Mouse (Mus musculus) lung, postnatal 0 days (tissue): ENCODE results near the gene Slmap. TPM values are rescaled to one million over a fixed set of nuclear protein-coding genes. Genes with fewer than 3 reads are reported as not detected.
A peak's percentile ranks its signal among the peaks of the same experiment; 100 is the strongest.
"Not testable (repeated sequence)": the region's sequence is repeated elsewhere in the genome, so short reads cannot be mapped to it uniquely, and the experiment has no call there.

Experiments
- ATAC-seq: fragments of 200-750 bp; cut with Nextera tagmentation; 2 replicates; pipeline ENCODE4 v1.8.0; 2017; ENCODE audit warnings: moderate library complexity
- DNase-seq: peaks from one replicate; pipeline ENCODE4 v3.0.0-alpha.2; 2016; ENCODE audit warnings: low spot score
- H3K27ac ChIP-seq: fragments of 300-500 bp; sonication (generic); 2 replicates; pipeline ENCODE4 v1.5.1; 2014; ENCODE audit warnings: antibody characterized with exemption, mild to moderate bottlenecking, low read length, mixed read lengths
- H3K27me3 ChIP-seq: fragments of 300-500 bp; sonication (generic); replicated peaks from 2 replicates; pipeline ENCODE4 v1.6.1; 2014; ENCODE audit warnings: low read length, mixed read lengths; ENCODE audit not compliant: insufficient read depth
- H3K36me3 ChIP-seq: fragments of 300-500 bp; sonication (generic); 2 replicates; pipeline ENCODE4 v1.6.1; 2014; ENCODE audit warnings: low read length, mixed read lengths; ENCODE audit not compliant: insufficient read depth
- H3K4me1 ChIP-seq: fragments of 300-500 bp; sonication (generic); 2 replicates; pipeline ENCODE4 v1.6.1; 2014; ENCODE audit warnings: antibody characterized with exemption, low read depth, low read length, mixed read lengths; ENCODE audit not compliant: insufficient read depth
- H3K4me2 ChIP-seq: fragments of 300-500 bp; sonication (generic); replicated peaks from 2 replicates; pipeline ENCODE4 v1.6.1; 2014; ENCODE audit warnings: low read depth, mild to moderate bottlenecking, low read length, moderate library complexity, mixed read lengths
- H3K4me3 ChIP-seq: fragments of 300-500 bp; sonication (generic); 2 replicates; pipeline ENCODE4 v1.5.1; 2014; ENCODE audit warnings: low read depth, low read length
- H3K9ac ChIP-seq: fragments of 300-500 bp; sonication (generic); replicated peaks from 2 replicates; pipeline ENCODE4 v1.6.1; 2014; ENCODE audit warnings: low read depth, mild to moderate bottlenecking
- H3K9me3 ChIP-seq: fragments of 300-500 bp; sonication (generic); 2 replicates; pipeline ENCODE4 v1.6.1; 2016; ENCODE audit warnings: low read length, mixed read lengths
- CTCF ChIP-seq: IDR thresholded peaks from 2 replicates; pipeline ENCODE4 v1.5.1; 2016; ENCODE audit warnings: antibody characterized with exemption, mild to moderate bottlenecking
- EP300 ChIP-seq: IDR thresholded peaks from 2 replicates; pipeline ENCODE4 v1.6.1; 2016; ENCODE audit warnings: antibody characterized with exemption, mild to moderate bottlenecking, control low read depth
- WGBS: fragments of 180-500 bp; shearing (Covaris S2); extraction: QIAGEN DNeasy Blood & Tissue Kit; methylation state at CpG from one replicate; pipeline ENCODE4 v1.1.7; 2014; 5-methylcytosine and 5-hydroxymethylcytosine counted together
- polyA plus RNA-seq: library from polyadenylated mRNA; unstranded; fragments of >200 nt; fragmentation: Nextera tagmentation; extraction: Ambion mirVana; gene quantifications from 2 replicates; pipeline ENCODE4 v1.2.1, GENCODE M21; 2015

Gene Slmap
- polyA plus RNA-seq = 19.6 and 21.3 TPM in 2 replicates

DNA sequence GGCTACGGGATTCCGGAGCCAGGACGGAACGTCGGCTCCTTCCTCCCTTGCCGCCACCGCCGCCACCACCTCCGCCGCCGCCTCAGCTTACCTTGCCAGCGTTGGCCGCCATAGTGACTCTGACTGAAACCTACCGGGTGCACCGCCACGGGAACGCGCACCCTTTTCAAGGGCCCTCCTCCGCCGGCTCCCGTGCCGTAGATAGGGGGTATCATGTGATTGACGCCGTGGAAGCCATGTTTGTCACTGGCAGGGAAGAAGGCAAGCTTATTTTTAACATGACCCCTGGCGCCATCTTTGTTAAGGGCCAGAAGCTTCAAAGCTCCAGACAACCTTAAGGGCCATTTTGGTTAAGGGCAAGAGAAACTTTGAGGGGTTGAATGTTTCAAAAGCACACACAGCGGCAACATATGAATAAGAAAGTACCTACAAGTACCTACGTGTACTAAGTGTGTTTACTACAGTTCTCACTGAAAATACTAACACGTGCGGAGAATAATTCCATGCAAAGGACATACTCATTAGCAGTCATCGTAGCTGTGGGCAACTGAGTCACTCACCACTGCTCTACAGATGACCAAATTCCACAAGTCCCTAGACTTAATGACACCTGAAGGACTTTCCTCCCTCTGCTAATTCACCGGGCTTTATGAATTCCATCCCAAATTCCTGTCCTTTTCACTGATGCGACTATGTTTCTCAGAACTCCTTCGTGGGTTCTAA lies at the start of gene Slmap:
TSS of gene Slmap (minus strand) at position 175 of the 723 bp plus-strand sequence.
- H3K9me3 ChIP-seq = no peaks in the 10 kb centered on the region
- no peaks in the 10 kb centered on the region for H3K36me3 ChIP-seq
- H3K27me3 ChIP-seq = no peaks in the 10 kb centered on the region
- whole genome bisulfite sequencing = 13% methylated on average over 31 of the region's 33 CpGs
- peak within 1 kb of the TSS; percentile 82 for H3K27ac ChIP-seq
- peak within 1 kb of the TSS; percentile 82 for H3K9ac ChIP-seq
- peak within 1 kb of the TSS; percentile 97 for H3K4me3 ChIP-seq
- peak; percentile 98 for DNase-seq
- peak; percentile 54; the same call in 1 of the 2 replicates for TF ChIP-seq EP300
- TF ChIP-seq CTCF = no peak
- peak; percentile 95 for ATAC-seq
- H3K4me1 ChIP-seq = no peaks in the 10 kb centered on the region; the same call in 1 of the 2 replicates
- H3K4me2 ChIP-seq = peak within 1 kb of the TSS; percentile 94

DNA sequence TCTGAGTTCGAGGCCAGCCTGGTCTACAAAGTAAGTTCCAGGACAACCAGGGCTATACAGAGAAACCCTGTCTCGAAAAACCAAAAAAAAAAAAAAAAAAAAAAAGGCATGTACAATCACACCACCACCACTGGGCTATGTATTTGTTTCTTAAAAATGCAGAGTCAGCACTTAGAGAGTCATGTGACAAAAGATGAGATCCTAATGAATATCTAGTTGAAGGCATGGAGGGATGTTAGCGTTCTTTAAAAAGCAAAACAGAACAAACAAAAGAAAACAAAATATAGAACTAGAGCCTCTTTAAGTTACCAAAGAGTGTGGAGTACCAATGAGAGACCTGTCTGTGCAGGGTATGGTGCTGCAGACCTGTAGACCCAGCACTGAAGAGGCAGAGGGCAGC lies 48.9 kb upstream of the Slmap start:
- 78% methylated on average over 3 of the region's 3 CpGs for WGBS
- Histone ChIP-seq H3K4me3 (no peak overlapping the region), H3K4me1 (0 out of 2 replicates have a peak, but pooled peaks cover 3% of the 10 kb centered on the region), H3K9me3 (no peaks in the 10 kb centered on the region), H3K27me3 (no peaks in the 10 kb centered on the region), H3K4me2 (no peak overlapping the region), H3K36me3 (no peaks in the 10 kb centered on the region), H3K9ac (no peak overlapping the region), H3K27ac (no peak overlapping the region)
- ATAC-seq = no peak
- TF ChIP-seq CTCF (no peak), EP300 (no peak)
- no peak for DNase-seq

DNA sequence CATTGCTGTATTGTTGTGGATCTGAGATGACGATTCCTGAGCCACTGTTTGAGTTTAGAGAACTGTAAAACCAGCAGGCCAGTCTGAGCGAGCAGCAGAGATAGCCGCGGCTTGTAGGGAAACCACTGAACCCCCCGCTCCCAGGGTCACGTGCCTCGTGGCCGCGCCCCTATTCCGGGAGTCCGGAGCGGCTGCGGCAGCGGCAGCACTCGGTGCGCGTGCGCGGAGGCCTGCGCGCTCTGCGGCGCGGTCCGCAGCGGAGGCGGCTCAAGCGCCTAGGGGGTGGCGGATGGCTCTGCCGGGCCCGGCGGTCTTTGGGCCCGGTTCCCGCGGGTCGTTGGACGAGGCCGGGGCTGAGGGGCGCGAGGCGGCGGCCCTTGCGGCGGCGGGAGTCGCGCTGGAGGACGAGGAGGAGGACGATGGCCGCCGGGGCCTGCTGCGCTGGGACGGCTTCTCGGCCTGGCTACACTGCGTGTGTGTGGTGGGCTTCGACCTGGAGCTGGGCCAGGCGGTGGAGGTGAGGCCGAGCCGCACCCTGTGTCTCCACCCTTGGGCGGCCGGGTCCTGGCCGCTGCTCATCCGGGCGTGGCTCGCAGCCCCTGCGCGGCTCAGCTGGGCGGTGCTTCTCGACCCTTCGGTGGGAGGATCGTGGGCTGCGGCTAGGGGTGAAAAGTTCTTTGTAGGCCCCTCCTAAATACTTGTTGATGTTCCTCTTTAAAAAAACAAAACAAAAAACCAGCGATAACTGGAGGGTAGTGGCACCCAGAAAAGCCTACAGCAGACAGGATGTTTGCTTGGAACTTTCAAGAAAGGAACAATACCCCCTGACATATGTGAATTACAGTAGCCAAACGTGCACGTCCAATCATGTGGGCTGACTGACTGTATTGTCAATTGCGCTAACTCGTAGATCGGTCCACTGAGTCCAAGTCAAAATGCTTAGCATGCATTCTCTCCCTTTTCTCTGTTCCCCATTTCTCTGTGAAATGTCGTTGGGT lies 44.9 kb upstream of the Slmap start:
- WGBS = 1% methylated on average over 60 of the region's 79 CpGs
- TF ChIP-seq CTCF = no peak
- peak; percentile 41; the same call in 1 of the 2 replicates for TF ChIP-seq EP300
- Histone ChIP-seq H3K9ac (peak overlapping the region; percentile 99), H3K4me3 (peak overlapping the region; percentile 97), H3K27me3 (no peaks in the 10 kb centered on the region), H3K4me2 (peak overlapping the region; percentile 73), H3K27ac (peak overlapping the region; percentile 99), H3K36me3 (no peaks in the 10 kb centered on the region), H3K9me3 (no peaks in the 10 kb centered on the region), H3K4me1 (0 out of 2 replicates have a peak, but pooled peaks cover 3% of the 10 kb centered on the region)
- peak; percentile 96 for ATAC-seq
- peak; percentile 96 for DNase-seq

DNA sequence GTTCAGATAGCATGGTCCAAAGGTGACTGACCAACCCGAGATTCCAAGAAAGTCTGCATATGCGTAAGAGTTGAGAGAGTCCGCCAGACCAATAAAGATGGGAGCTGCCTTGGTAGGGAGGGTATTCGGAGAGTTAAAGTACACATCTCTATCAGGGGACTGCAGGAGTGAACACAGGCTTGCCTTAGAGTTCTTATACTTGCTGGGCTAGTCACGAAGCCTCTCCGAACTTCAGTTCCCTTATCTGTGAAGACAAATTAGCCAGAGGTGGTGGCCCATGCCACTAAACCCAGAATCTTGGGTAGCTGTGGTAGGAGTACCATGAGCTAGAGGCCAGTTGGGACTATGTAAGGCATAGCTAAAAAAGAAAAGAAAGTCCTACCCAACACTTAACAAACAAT lies 44.1 kb upstream of the Slmap start:
- Histone ChIP-seq H3K27ac (no peak overlapping the region), H3K4me2 (peak overlapping the region; percentile 73; the same call in 1 of the 2 replicates), H3K36me3 (no peaks in the 10 kb centered on the region), H3K4me3 (no peak overlapping the region), H3K9me3 (no peaks in the 10 kb centered on the region), H3K9ac (no peak overlapping the region), H3K27me3 (no peaks in the 10 kb centered on the region), H3K4me1 (0 out of 2 replicates have a peak, but pooled peaks cover 3% of the 10 kb centered on the region)
- DNase-seq = no peak
- TF ChIP-seq CTCF (no peak), EP300 (no peak)
- WGBS = 49% methylated on average over 6 of the region's 6 CpGs
- ATAC-seq = no peak

DNA sequence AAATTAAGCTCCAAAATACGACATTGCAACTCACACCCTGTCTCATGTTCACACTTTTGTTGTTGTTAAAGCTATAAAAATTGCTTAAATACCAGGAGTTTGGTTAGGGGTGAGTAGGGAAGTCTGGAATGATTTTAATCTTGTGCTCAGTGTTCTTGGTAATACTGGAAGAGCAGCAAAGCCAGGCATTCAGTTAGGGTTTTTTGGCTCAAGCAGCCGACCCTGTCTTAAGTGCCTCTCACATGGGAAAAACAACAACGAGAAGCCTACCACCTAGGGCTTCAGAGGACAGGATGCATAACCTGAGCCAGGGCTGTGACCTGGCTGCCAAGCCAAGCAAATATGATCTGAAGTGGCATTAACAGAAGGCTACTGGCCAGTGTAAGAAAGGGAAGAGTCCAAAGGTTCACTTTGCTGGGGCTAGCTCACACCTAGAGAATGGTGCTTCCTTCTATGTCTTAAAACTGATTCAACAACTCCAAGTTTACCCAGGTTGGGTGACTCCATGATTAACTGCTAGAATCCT lies 41.6 kb upstream of the Slmap start:
- Histone ChIP-seq H3K9me3 (no peaks in the 10 kb centered on the region), H3K9ac (no peak overlapping the region), H3K27me3 (no peaks in the 10 kb centered on the region), H3K4me2 (no peak overlapping the region), H3K27ac (no peak overlapping the region), H3K4me1 (0 out of 2 replicates have a peak, but pooled peaks cover 3% of the 10 kb centered on the region), H3K36me3 (no peaks in the 10 kb centered on the region), H3K4me3 (no peak overlapping the region)
- WGBS = 51% methylated on average over 3 of the region's 3 CpGs
- ATAC-seq (no peak), DNase-seq (no peak)
- TF ChIP-seq CTCF (no peak), EP300 (no peak)

DNA sequence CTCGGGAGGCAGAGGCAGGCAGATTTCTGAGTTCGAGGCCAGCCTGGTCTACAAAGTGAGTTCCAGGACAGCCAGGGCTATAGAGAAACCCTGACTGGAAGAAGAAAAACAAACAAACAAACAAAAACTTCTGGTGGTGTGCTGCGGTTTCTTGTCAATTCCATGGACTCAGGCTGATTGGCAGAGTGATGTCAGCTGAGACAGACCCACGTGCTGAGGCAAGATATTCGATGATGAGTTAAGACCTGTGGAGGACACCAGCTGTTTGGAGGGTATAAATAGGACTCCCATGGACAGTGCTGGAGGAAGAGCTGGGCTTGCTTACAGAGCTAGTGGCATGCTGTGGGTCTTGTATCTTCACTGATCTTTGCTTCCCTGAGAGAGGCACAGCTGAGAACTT lies 38.8 kb upstream of the Slmap start, which contains the start of gene Dennd6a:
TSS of gene Dennd6a (plus strand) at position 301 of the 400 bp plus-strand sequence.
- H3K27me3 ChIP-seq, ATAC-seq, H3K9me3 ChIP-seq, H3K4me1 ChIP-seq, DNase-seq, H3K9ac ChIP-seq, H3K27ac ChIP-seq, H3K4me3 ChIP-seq, H3K36me3 ChIP-seq, H3K4me2 ChIP-seq: not testable (repeated sequence)
- 73% methylated on average over 5 of the region's 5 CpGs for WGBS
